Mouse (Mus musculus): ENCODE measurements around the gene Gm14819.
"Not testable (repeated sequence)": the region's sequence is repeated elsewhere in the genome, so short reads cannot be mapped to it uniquely, and the experiment has no call there.

Gene Gm14819

GRCm38 (mm10) chrX:35403883-35404282, at the start of gene Gm14819:
Gm14819 (plus strand) TSS chrX:35404183.
- DNase-seq (ENCODE audit: low spot score): not testable (repeated sequence)

Measured in ovary, adult 18-20 months (tissue).